Mouse (Mus musculus) neutrophil, adult 59 days (primary cell): ENCODE results near the gene Pkd1l1. TPM values are rescaled to one million over a fixed set of nuclear protein-coding genes. Genes with fewer than 3 reads are reported as not detected.

ENCODE experiments used
- total RNA-seq, 2 experiments: library from RNA; stranded (reverse); gene quantifications; 1 replicate in 1 of 2; 2 replicates in 1 of 2; pipeline ENCODE4 v1.2.4; 2023

Gene Pkd1l1
- total RNA-seq = under 1 TPM; 0.26 to 0.33 TPM

DNA sequence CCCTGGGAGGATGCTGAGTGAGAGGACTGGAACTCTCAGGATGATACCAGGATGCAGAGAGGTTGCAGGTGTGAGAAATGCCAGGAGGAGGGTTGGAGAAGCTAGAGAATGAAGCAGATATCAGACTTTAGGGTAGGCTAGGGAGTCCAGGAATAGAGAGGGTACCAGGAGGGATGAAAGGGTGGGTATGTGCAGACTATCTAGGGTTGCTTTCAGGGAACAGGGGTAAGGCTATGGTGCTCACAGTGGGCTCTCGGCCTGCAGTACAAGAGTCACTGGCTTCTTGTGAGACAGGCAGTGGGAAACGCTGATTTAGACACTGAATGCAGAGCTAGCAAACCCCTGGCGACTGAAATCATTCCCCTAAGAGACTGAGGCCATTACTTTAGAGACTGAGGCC lies at the start of gene Pkd1l1:
Pkd1l1 (minus strand) TSS at position 101 of the 400 bp plus-strand sequence.

DNA sequence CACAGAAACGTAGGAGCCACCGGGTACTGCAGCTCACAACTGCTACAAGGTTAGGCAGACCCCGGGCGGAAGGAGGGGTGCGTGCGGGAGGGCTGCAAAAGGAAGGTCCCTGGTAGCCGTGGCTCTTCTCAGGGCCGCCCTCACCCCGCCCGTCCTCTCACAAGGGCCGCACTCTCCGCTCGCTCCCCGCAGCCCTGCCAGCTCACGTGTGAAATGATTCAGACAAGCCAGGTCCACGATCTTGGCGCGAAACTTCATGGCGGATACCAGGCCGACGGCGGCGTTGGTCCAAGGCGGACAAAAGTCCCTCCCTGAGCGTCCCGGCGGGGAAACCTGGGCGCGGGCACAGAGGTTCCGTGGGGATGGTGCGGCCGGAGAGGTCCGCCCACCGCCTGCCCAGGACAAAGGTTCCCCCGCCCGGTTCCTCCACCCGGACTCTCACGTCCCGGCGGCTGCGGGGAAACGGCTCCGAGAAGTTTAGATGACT lies 37.8 kb upstream of the Pkd1l1 start, which contains the start of gene Hus1:
Hus1 (minus strand) TSS at position 339 of the 487 bp plus-strand sequence.

Other genes with a start within 250 kb of the Pkd1l1 start
- gene Hus1, start 37.9 kb upstream of the Pkd1l1 start, total RNA-seq = 10 to 100 TPM in 1 of 2 experiments, 1 to 10 TPM in 1; 8.4 to 10.7 TPM
- under 1 TPM; 0.18 to 0.31 TPM for gene Gm11992, start 75.3 kb upstream of the Pkd1l1 start, total RNA-seq
- gene Sun3, start 75.7 kb upstream of the Pkd1l1 start, total RNA-seq = not detected
- 1 to 10 TPM; 3.0 to 5.1 TPM for gene Upp1, start 144.8 kb upstream of the Pkd1l1 start, total RNA-seq
- 100 to 1,000 TPM in 1 of 2 experiments, 10 to 100 TPM in 1; 100.0 to 136 TPM for gene Abca13, start 218.7 kb upstream of the Pkd1l1 start, total RNA-seq